Mouse (Mus musculus): ENCODE data around the gene Rtn1.

- TF ChIP-seq CTCF (IDR thresholded peaks at IDR 0.05; ENCODE audit: low read depth, low read length) (no peak), GATA1 (IDR thresholded peaks at IDR 0.05; ENCODE audit: borderline replicate concordance, low read length) (no peak), GATA2 (IDR thresholded peaks at IDR 0.05; ENCODE audit: borderline replicate concordance, low read depth, low read length) (no peak), TAL1 (conservative IDR thresholded peaks at IDR 0.05; ENCODE audit: low read depth, low read length) (no peak)
Measured at GRCm38 (mm10) chr12:72287332-72288004, 121.4 kb downstream of the Rtn1 start.
